ENCODE assay signal across 20 mouse cellular contexts in genomic region chr8:61797391-61797947, GRCm38 (mm10).
A peak's percentile ranks its signal among the peaks of the same experiment; 100 is the strongest.
DNase-seq lines count a peak whose midpoint lies in the region; ATAC-seq lines count a peak whose summit lies in the region.
"Had no signal": no experiment of that assay in that cellular context is flagged by ENCODE, and none has a peak within 500 bp of the region (broad histone marks: within the 10 kb centered on the region; RNA-seq: fewer than 3 reads in every experiment).

No protein-coding gene starts in this region.

- no peak overlapping the region for H3K4me3 ChIP-seq in heart, embryonic 15.5 days
- no peak overlapping the region for H3K4me3 ChIP-seq in heart, embryonic 10.5 days
- H3K4me3 ChIP-seq in stomach, embryonic 16.5 days (replicated peaks; ENCODE audit: low read length): no peak overlapping the region
- H3K4me3 ChIP-seq in midbrain, embryonic 15.5 days: no peak overlapping the region
- H3K4me3 ChIP-seq: embryonic facial prominence, embryonic 15.5 days had no signal

- peak; percentile 13 to 72 for DNase-seq in adrenal gland, adult (ENCODE audit: inconsistent age in 2 of 2, low spot score in 1 of 2)
- no peak for DNase-seq in adrenal gland, adult 18-20 months (ENCODE audit: low spot score in 2 of 2)
- DNase-seq in heart, embryonic 10.5 days (ENCODE audit: low spot score): no peak
- DNase-seq in lung, postnatal 25 days (ENCODE audit: low spot score): peak; percentile 48
- DNase-seq in lung, postnatal 4 days: no peak
- DNase-seq: cerebellum, adult 18-20 months; cerebellum, postnatal 25 days; forebrain, postnatal 0 days; kidney, adult 18-20 months; kidney, postnatal 25 days; liver; midbrain, embryonic 14.5 days; spleen, adult 18-20 months; thymus, adult 2 months had no signal

- no peak overlapping the region for H3K9ac ChIP-seq in heart, embryonic 15.5 days
- H3K9ac ChIP-seq in stomach, embryonic 16.5 days (ENCODE audit: low read length): no peak overlapping the region
- H3K9ac ChIP-seq in midbrain, embryonic 15.5 days: no peak overlapping the region
- H3K9ac ChIP-seq: embryonic facial prominence, embryonic 15.5 days; forebrain, postnatal 0 days had no signal

- no peak overlapping the region for H3K4me2 ChIP-seq in heart, embryonic 15.5 days
- H3K4me2 ChIP-seq in stomach, embryonic 16.5 days (ENCODE audit: low read depth, low read length): no peak overlapping the region
- H3K4me2 ChIP-seq in midbrain, embryonic 15.5 days: no peak overlapping the region
- H3K4me2 ChIP-seq: embryonic facial prominence, embryonic 15.5 days had no signal

- peaks cover 13% of the 10 kb centered on the region for H3K4me1 ChIP-seq in heart, embryonic 15.5 days (replicated peaks)
- peaks cover 4% of the 10 kb centered on the region; the same call in 1 of the 2 replicates for H3K4me1 ChIP-seq in heart, embryonic 10.5 days
- peaks cover 6% of the 10 kb centered on the region for H3K4me1 ChIP-seq in stomach, embryonic 16.5 days (ENCODE audit: control insufficient read depth, insufficient read depth, low read length)
- H3K4me1 ChIP-seq in midbrain, embryonic 15.5 days: no peaks in the 10 kb centered on the region
- H3K4me1 ChIP-seq: embryonic facial prominence, embryonic 15.5 days had no signal

- no peaks in the 10 kb centered on the region for H3K27me3 ChIP-seq in heart, embryonic 15.5 days
- no peaks in the 10 kb centered on the region for H3K27me3 ChIP-seq in heart, embryonic 10.5 days (ENCODE audit: insufficient read depth, poor library complexity, severe bottlenecking)
- no peaks in the 10 kb centered on the region for H3K27me3 ChIP-seq in stomach, embryonic 16.5 days (ENCODE audit: control insufficient read depth, insufficient read depth, low read length)
- no peaks in the 10 kb centered on the region for H3K27me3 ChIP-seq in midbrain, embryonic 15.5 days (replicated peaks)
- H3K27me3 ChIP-seq: embryonic facial prominence, embryonic 15.5 days had no signal

- H3K36me3 ChIP-seq in heart, embryonic 15.5 days: no peaks in the 10 kb centered on the region
- no peaks in the 10 kb centered on the region for H3K36me3 ChIP-seq in heart, embryonic 10.5 days
- no peaks in the 10 kb centered on the region for H3K36me3 ChIP-seq in stomach, embryonic 16.5 days (ENCODE audit: control insufficient read depth, insufficient read depth, low read length)
- H3K36me3 ChIP-seq in midbrain, embryonic 15.5 days (replicated peaks): no peaks in the 10 kb centered on the region
- H3K36me3 ChIP-seq: embryonic facial prominence, embryonic 15.5 days had no signal

- no peak for ATAC-seq in heart, embryonic 15.5 days (replicated peaks; ENCODE audit: insufficient number of reproducible peaks, insufficient read depth, low FRiP score, low read depth)
- peak; percentile 58 for ATAC-seq in stomach, embryonic 16.5 days (ENCODE audit: insufficient read depth, low FRiP score)
- no peak for ATAC-seq in midbrain, embryonic 15.5 days (replicated peaks)
- ATAC-seq: CD4-positive, CD25-positive, alpha-beta regulatory T cell, adult 4 months; forebrain, postnatal 0 days; hindbrain, postnatal 0 days had no signal

- 65% methylated on average over 1 of the region's 1 CpGs for WGBS in heart, embryonic 15.5 days
- WGBS in heart, embryonic 10.5 days: 79% methylated on average over 1 of the region's 1 CpGs
- 37% methylated on average over 1 of the region's 1 CpGs for WGBS in stomach, embryonic 16.5 days
- WGBS in midbrain, embryonic 15.5 days: 90% methylated on average over 1 of the region's 1 CpGs

- 0 out of 2 replicates have a peak overlapping the region, but pooled peaks have one; percentile 16 for H3K27ac ChIP-seq in heart, embryonic 15.5 days
- H3K27ac ChIP-seq in heart, embryonic 10.5 days: no peak overlapping the region
- no peak overlapping the region for H3K27ac ChIP-seq in stomach, embryonic 16.5 days (ENCODE audit: low read length)
- H3K27ac ChIP-seq in midbrain, embryonic 15.5 days: no peak overlapping the region
- H3K27ac ChIP-seq: embryonic facial prominence, embryonic 15.5 days; hindbrain, postnatal 0 days had no signal

- no peaks in the 10 kb centered on the region for H3K9me3 ChIP-seq in heart, embryonic 15.5 days (replicated peaks)
- H3K9me3 ChIP-seq in heart, embryonic 10.5 days: no peaks in the 10 kb centered on the region
- no peaks in the 10 kb centered on the region for H3K9me3 ChIP-seq in stomach, embryonic 16.5 days (replicated peaks; ENCODE audit: control insufficient read depth, low read length)
- no peaks in the 10 kb centered on the region for H3K9me3 ChIP-seq in midbrain, embryonic 15.5 days
- H3K9me3 ChIP-seq: embryonic facial prominence, embryonic 15.5 days had no signal

Comparison
In these comparisons a context has a peak if more than half of its experiments do, and no peak if none do; other contexts are left out.
1. DNase-seq: peak in adrenal gland, adult (2 of 2) and lung, postnatal 25 days (single experiment); none in adrenal gland, adult 18-20 months (0 of 2), heart, embryonic 10.5 days (single experiment) and lung, postnatal 4 days (0 of 2).